Mouse (Mus musculus): ENCODE results near the gene Angptl4. TPM values are rescaled to one million over a fixed set of nuclear protein-coding genes. Genes with fewer than 3 reads are reported as not detected.

Angptl4 gene
- total and polyA plus RNA-seq, 3 experiments: 6.3 to 12.2 (median 8.0) TPM

DNA sequence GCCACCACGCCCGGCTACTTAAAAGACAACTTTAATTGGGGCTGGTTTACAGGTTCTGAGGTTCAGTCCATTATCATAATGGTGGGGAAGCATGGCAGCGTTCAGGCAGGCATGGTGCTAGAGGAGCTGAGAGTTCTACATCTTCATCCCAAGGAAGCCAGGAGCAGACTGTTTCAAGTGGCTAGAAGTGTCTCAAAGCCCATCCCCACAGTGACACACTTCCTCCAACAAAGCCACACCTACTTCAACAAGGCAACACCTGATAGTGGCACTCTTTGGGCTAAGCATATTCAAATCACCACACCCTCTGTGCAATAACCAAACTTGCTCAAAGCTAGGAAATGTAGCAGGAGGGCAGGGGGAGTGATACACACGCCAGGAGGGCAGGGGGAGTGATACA, 22.6 kb upstream of the Angptl4 start:
- H3K9me3 ChIP-seq (replicated peaks; ENCODE audit: low read length): no peaks in the 10 kb centered on the region
- H3K27me3 ChIP-seq (replicated peaks): peaks cover 7% of the 10 kb centered on the region
- no peak overlapping the region for H3K4me3 ChIP-seq (replicated peaks in 1 of 3; ENCODE audit: low read depth in 2 of 3, low read length in 2 of 3, poor library complexity in 1 of 3)
- no peak overlapping the region for H3K27ac ChIP-seq (ENCODE audit: insufficient read depth, low read depth)
- in situ Hi-C loops (cut with MboI; ENCODE audit: low pct_ligation_motif_present, low pct_unique_long_range_greater_than_20kb, low sequenced_read_pairs) (loop anchor here (10.0 kb wide), 1 partner anchor 359 kb away; no protein-coding TSS in a partner anchor), dilution Hi-C loops (cut with MboI; ENCODE audit: extremely low pct_ligation_motif_present, extremely low pct_unique_long_range_greater_than_20kb, low sequenced_read_pairs) (no loop called here)
- TF ChIP-seq TCF12 (IDR thresholded peaks at IDR 0.05; ENCODE audit: low read depth, low read length) (0 out of 2 replicates have a peak, but pooled peaks have one; percentile 19), MAX (IDR thresholded peaks at IDR 0.05; ENCODE audit: low read length) (no peak), ETS1 (conservative IDR thresholded peaks at IDR 0.05; ENCODE audit: low read depth, low read length) (no peak), POLR2A (IDR thresholded peaks at IDR 0.05; ENCODE audit: low read depth, low read length) (peak; percentile 76), TBP (conservative IDR thresholded peaks at IDR 0.05; ENCODE audit: low read depth, low read length) (0 out of 2 replicates have a peak, but pooled peaks have one; percentile 58), CHD1 (IDR thresholded peaks at IDR 0.05; ENCODE audit: low read depth, low read length) (no peak), NELFE (IDR thresholded peaks at IDR 0.05; ENCODE audit: low read depth, low read length) (peak; percentile 34; the same call in 1 of the 2 replicates), ELF1 (IDR thresholded peaks at IDR 0.05; ENCODE audit: low read depth, low read length) (0 out of 2 replicates have a peak, but pooled peaks have one; percentile 22), HCFC1 (IDR thresholded peaks at IDR 0.05; ENCODE audit: low read depth, low read length) (no peak)
- no peak for DNase-seq (ENCODE audit: extremely low read depth)
- no peaks in the 10 kb centered on the region for H3K79me2 ChIP-seq (replicated peaks; ENCODE audit: control insufficient read depth, extremely low read depth, insufficient read depth, poor library complexity, severe bottlenecking)
- no peaks in the 10 kb centered on the region for H3K36me3 ChIP-seq (replicated peaks in 1 of 2; ENCODE audit: control insufficient read depth in 1 of 2, insufficient read depth in 1 of 2, low read length in 1 of 2)
- H3K9ac ChIP-seq (ENCODE audit: insufficient read depth, low read depth): no peak overlapping the region
- 0 out of 2 replicates have a peak overlapping the region, but pooled peaks have one; percentile 24 for H3K4me2 ChIP-seq (ENCODE audit: insufficient read depth, low read depth, poor library complexity, severe bottlenecking)
- peaks cover 6 to 8% of the 10 kb centered on the region in 2 experiments for H3K4me1 ChIP-seq (ENCODE audit: control insufficient read depth in 1 of 2, insufficient read depth in 2 of 2)

- Histone ChIP-seq H3K27me3 (replicated peaks) (peaks cover 6% of the 10 kb centered on the region), H3K4me3 (replicated peaks in 1 of 3; ENCODE audit: low read depth in 2 of 3, low read length in 2 of 3, poor library complexity in 1 of 3) (no peak overlapping the region)
- dilution Hi-C loops (cut with MboI; ENCODE audit: extremely low pct_ligation_motif_present, extremely low pct_unique_long_range_greater_than_20kb, low sequenced_read_pairs): no loop called here
- TF ChIP-seq MAFK (IDR thresholded peaks at IDR 0.05; ENCODE audit: insufficient replicate concordance, low read length) (no peak), SMC3 (IDR thresholded peaks at IDR 0.05; ENCODE audit: low read depth, low read length) (peak; percentile 58), RAD21 (IDR thresholded peaks at IDR 0.05; ENCODE audit: low read depth, low read length) (peak; percentile 81), E2F4 (IDR thresholded peaks at IDR 0.05; ENCODE audit: insufficient replicate concordance, low read depth, low read length) (no peak), CHD1 (IDR thresholded peaks at IDR 0.05; ENCODE audit: low read depth, low read length) (no peak), ZMIZ1 (IDR thresholded peaks at IDR 0.05; ENCODE audit: low read depth, low read length) (no peak), UBTF (IDR thresholded peaks at IDR 0.05; ENCODE audit: low read depth, low read length) (no peak; the same call in 1 of the 2 replicates), TCF12 (IDR thresholded peaks at IDR 0.05; ENCODE audit: low read depth, low read length) (no peak), MYC (IDR thresholded peaks at IDR 0.05; ENCODE audit: low read depth, low read length) (no peak), MAZ (IDR thresholded peaks at IDR 0.05; ENCODE audit: low read depth, low read length) (0 out of 2 replicates have a peak, but pooled peaks have one; percentile 40), POLR2AphosphoS2 (IDR thresholded peaks at IDR 0.05; ENCODE audit: low read depth, low read length) (no peak), PAX5 (IDR thresholded peaks at IDR 0.05; ENCODE audit: low read length) (no peak), POLR2A (IDR thresholded peaks at IDR 0.05; ENCODE audit: low read depth, low read length) (no peak), USF2 (conservative IDR thresholded peaks at IDR 0.05; ENCODE audit: low read depth, low read length) (no peak), CHD2 (IDR thresholded peaks at IDR 0.05; ENCODE audit: low read length) (no peak), ZC3H11A (IDR thresholded peaks at IDR 0.05; ENCODE audit: low read depth, low read length) (0 out of 2 replicates have a peak, but pooled peaks have one; percentile 12), KAT2A (IDR thresholded peaks at IDR 0.05; ENCODE audit: insufficient replicate concordance, low read length) (no peak), EP300 (IDR thresholded peaks at IDR 0.05; ENCODE audit: low read length) (no peak), MXI1 (IDR thresholded peaks at IDR 0.05; ENCODE audit: low read depth, low read length) (no peak), ELF1 (IDR thresholded peaks at IDR 0.05; ENCODE audit: low read depth, low read length) (no peak), MEF2A (IDR thresholded peaks at IDR 0.05; ENCODE audit: borderline replicate concordance, low read depth, low read length) (no peak), GABPA (IDR thresholded peaks at IDR 0.05; ENCODE audit: insufficient replicate concordance, low read depth, low read length) (no peak), TBP (conservative IDR thresholded peaks at IDR 0.05; ENCODE audit: low read depth, low read length) (no peak), IRF4 (IDR thresholded peaks at IDR 0.05; ENCODE audit: low read depth, low read length) (no peak), JUN (IDR thresholded peaks at IDR 0.05; ENCODE audit: insufficient read depth, low read depth, low read length) (no peak), MAX (IDR thresholded peaks at IDR 0.05; ENCODE audit: low read length) (no peak), BHLHE40 (IDR thresholded peaks at IDR 0.05; ENCODE audit: low read depth, low read length) (0 out of 2 replicates have a peak, but pooled peaks have one; percentile 8), HCFC1 (IDR thresholded peaks at IDR 0.05; ENCODE audit: low read depth, low read length) (0 out of 2 replicates have a peak, but pooled peaks have one; percentile 24), SIN3A (IDR thresholded peaks at IDR 0.05; ENCODE audit: low read length) (0 out of 2 replicates have a peak, but pooled peaks have one; percentile 32)
These were observed 20.6 kb upstream of the Angptl4 start for GRCm38 (mm10) chr17:33802221-33802620.

More at GRCm38 (mm10) chr17:33802221-33802620, 20.6 kb upstream of the Angptl4 start:
- Histone ChIP-seq H3K79me2 (replicated peaks; ENCODE audit: control insufficient read depth, extremely low read depth, insufficient read depth, poor library complexity, severe bottlenecking) (no peaks in the 10 kb centered on the region), H3K9me3 (replicated peaks; ENCODE audit: low read length) (no peaks in the 10 kb centered on the region), H3K4me1 (ENCODE audit: control insufficient read depth in 1 of 2, insufficient read depth in 2 of 2) (peaks cover 6 to 8% of the 10 kb centered on the region in 2 experiments), H3K27ac (ENCODE audit: insufficient read depth, low read depth) (no peak overlapping the region), H3K9ac (ENCODE audit: insufficient read depth, low read depth) (no peak overlapping the region), H3K36me3 (replicated peaks in 1 of 2; ENCODE audit: control insufficient read depth in 1 of 2, insufficient read depth in 1 of 2, low read length in 1 of 2) (no peaks in the 10 kb centered on the region), H3K4me2 (ENCODE audit: insufficient read depth, low read depth, poor library complexity, severe bottlenecking) (no peak overlapping the region)
- no peak for DNase-seq (ENCODE audit: extremely low read depth)
- in situ Hi-C loops (cut with MboI; ENCODE audit: low pct_ligation_motif_present, low pct_unique_long_range_greater_than_20kb, low sequenced_read_pairs): loop anchor here (10.0 kb wide), 1 partner anchor 357 kb away; no protein-coding TSS in a partner anchor
